Mouse (Mus musculus) midbrain, embryonic 12.5 days (tissue): ENCODE measurements around the gene Drd4. TPM values are rescaled to one million over a fixed set of nuclear protein-coding genes. Genes with fewer than 3 reads are reported as not detected.
"Not testable (repeated sequence)": the region's sequence is repeated elsewhere in the genome, so short reads cannot be mapped to it uniquely, and the experiment has no call there.

Experiments used
- ATAC-seq: fragments of 200-750 bp; cut with Nextera tagmentation; 2 replicates; pipeline ENCODE4 v1.8.0; 2017; ENCODE audit warnings: low read depth, moderate TSS enrichment, moderate library complexity; ENCODE audit not compliant: low FRiP score
- H3K27ac ChIP-seq: fragments of 300-500 bp; sonication (generic); replicated peaks from 2 replicates; pipeline ENCODE4 v1.5.1; 2016; ENCODE audit warnings: mild to moderate bottlenecking
- H3K27me3 ChIP-seq: fragments of 300-500 bp; sonication (generic); 2 replicates; pipeline ENCODE4 v1.6.1; 2016; ENCODE audit warnings: mild to moderate bottlenecking
- H3K36me3 ChIP-seq: fragments of 300-500 bp; sonication (generic); 2 replicates; pipeline ENCODE4 v1.6.1; 2016
- H3K4me1 ChIP-seq: fragments of 300-500 bp; sonication (generic); 2 replicates; pipeline ENCODE4 v1.6.1; 2016
- H3K4me2 ChIP-seq: fragments of 300-500 bp; sonication (generic); replicated peaks from 2 replicates; pipeline ENCODE4 v1.6.1; 2016; ENCODE audit warnings: mild to moderate bottlenecking, moderate library complexity
- H3K4me3 ChIP-seq: fragments of 300-500 bp; sonication (generic); 2 replicates; pipeline ENCODE4 v1.5.1; 2016; ENCODE audit warnings: mild to moderate bottlenecking
- H3K9ac ChIP-seq: fragments of 300-500 bp; sonication (generic); replicated peaks from 2 replicates; pipeline ENCODE4 v1.6.1; 2016; ENCODE audit warnings: mild to moderate bottlenecking, moderate library complexity
- H3K9me3 ChIP-seq: fragments of 300-500 bp; sonication (generic); 2 replicates; pipeline ENCODE4 v1.6.1; 2016; ENCODE audit warnings: mild to moderate bottlenecking
- WGBS: fragments of 180-500 bp; shearing (Covaris S2); methylation state at CpG from one replicate; pipeline ENCODE4 v1.1.7; 2016; 5-methylcytosine and 5-hydroxymethylcytosine counted together
- polyA plus RNA-seq: library from polyadenylated mRNA; unstranded; fragments of >200 nt; fragmentation: Nextera tagmentation; extraction: Ambion mirVana; gene quantifications from 2 replicates; pipeline ENCODE4 v1.2.1, GENCODE M21; 2016

Gene Drd4
- polyA plus RNA-seq: 0.39 and 0.68 TPM in 2 replicates

- Histone ChIP-seq H3K36me3 (peaks cover 3% of the 10 kb centered on the region; the same call in 1 of the 2 replicates), H3K4me1 (peaks cover 30% of the 10 kb centered on the region), H3K4me2 (peak within 1 kb of the TSS; percentile 91), H3K9ac (peak within 1 kb of the TSS; percentile 59), H3K4me3 (peak within 1 kb of the TSS; percentile 49), H3K27me3 (peaks cover 68% of the 10 kb centered on the region), H3K27ac (no peak within 1 kb of the TSS), H3K9me3 (no peaks in the 10 kb centered on the region)
- peak; percentile 80; the same call in 1 of the 2 replicates for ATAC-seq
- 1% methylated on average over 46 of the region's 46 CpGs for WGBS
Measured at GRCm38 (mm10) chr7:141291921-141292582, at the start of gene Drd4. Drd4 (plus strand) TSS chr7:141292006.

DNA sequence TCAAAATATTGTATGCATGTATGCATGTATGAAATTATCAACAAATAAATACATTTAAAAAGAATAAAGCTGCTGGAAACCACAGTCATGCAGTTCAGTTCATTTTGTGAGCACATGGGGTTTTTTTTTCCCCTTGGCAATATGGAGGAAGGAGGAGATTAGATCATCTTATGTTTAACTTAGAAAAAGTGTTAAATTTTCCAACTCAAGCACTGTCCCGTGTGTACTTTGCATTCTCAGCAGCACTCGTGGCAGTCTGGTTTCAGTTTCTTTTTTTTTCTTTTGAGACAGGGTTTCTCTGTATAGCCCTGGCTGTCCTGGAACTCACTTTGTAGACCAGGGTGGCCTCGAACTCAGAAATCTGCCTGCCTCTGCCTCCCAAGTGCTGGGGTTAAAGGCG is 41.3 kb upstream of the Drd4 start:
- over 99% methylated on average over 4 of the region's 4 CpGs for WGBS
- H3K27me3 ChIP-seq, ATAC-seq, H3K9ac ChIP-seq, H3K9me3 ChIP-seq, H3K4me3 ChIP-seq, H3K27ac ChIP-seq, H3K4me1 ChIP-seq, H3K4me2 ChIP-seq: not testable (repeated sequence)
- peaks cover 88% of the 10 kb centered on the region for H3K36me3 ChIP-seq

DNA sequence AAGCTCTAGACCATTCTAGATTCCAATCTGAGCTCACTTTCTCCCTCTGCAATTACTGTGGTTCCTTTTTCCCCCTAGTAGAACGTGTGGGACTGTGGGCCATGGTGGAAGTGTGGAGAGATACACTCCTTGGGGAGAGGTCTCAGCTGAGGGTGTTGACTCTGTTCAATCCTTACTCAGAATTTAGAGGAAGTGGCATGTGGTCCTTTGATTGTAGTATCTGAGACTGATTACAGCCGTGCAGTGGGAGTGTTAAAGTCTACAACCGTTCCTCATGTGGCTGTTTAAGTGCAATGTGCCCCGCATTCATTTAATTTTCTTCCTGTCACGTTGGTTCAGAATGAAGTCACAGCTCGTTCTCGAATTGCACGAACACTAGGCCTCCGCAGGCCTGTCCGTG is 35.6 kb upstream of the Drd4 start:
- WGBS: 91% methylated on average over 10 of the region's 10 CpGs
- Histone ChIP-seq H3K27me3 (no peaks in the 10 kb centered on the region), H3K4me2 (no peak overlapping the region), H3K4me1 (no peaks in the 10 kb centered on the region), H3K9me3 (no peaks in the 10 kb centered on the region), H3K4me3 (no peak overlapping the region), H3K9ac (no peak overlapping the region), H3K27ac (no peak overlapping the region), H3K36me3 (peaks cover 88% of the 10 kb centered on the region)
- no peak for ATAC-seq

DNA sequence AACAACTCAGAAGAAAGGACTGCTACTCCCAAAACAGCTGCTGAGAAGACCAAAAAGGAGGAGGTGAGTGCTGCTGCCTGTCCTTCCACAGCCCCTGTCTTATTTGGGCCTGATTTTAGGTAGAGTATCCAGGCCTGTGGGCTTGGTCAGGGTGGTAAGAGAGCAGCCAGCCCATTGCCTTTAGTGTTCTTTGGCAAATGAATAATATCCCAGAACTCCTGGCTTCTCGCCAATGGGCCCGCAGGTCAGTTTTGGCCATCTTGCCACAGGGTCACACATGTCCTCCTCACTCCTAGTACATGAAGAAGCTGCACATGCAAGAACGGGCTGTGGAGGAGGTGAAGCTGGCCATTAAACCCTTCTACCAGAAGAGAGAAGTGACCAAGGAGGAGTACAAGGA is 30.3 kb upstream of the Drd4 start:
- Histone ChIP-seq H3K9ac (no peak overlapping the region), H3K27ac (no peak overlapping the region), H3K9me3 (no peaks in the 10 kb centered on the region), H3K4me2 (no peak overlapping the region), H3K36me3 (peaks cover 82% of the 10 kb centered on the region), H3K4me1 (peaks cover 9% of the 10 kb centered on the region; the same call in 1 of the 2 replicates), H3K4me3 (no peak overlapping the region), H3K27me3 (0 out of 2 replicates have a peak, but pooled peaks cover 3% of the 10 kb centered on the region)
- 89% methylated on average over 3 of the region's 3 CpGs for WGBS
- ATAC-seq: no peak

- no peak overlapping the region for H3K4me3 ChIP-seq
- peaks cover 9% of the 10 kb centered on the region; the same call in 1 of the 2 replicates for H3K4me1 ChIP-seq
- 0 out of 2 replicates have a peak, but pooled peaks cover 3% of the 10 kb centered on the region for H3K27me3 ChIP-seq
- no peak overlapping the region for H3K9ac ChIP-seq
- H3K36me3 ChIP-seq: peaks cover 60% of the 10 kb centered on the region
- no peak for ATAC-seq
- WGBS: 86% methylated on average over 13 of the region's 13 CpGs
- H3K4me2 ChIP-seq: no peak overlapping the region
- H3K9me3 ChIP-seq: no peaks in the 10 kb centered on the region
- H3K27ac ChIP-seq: no peak overlapping the region
Measured at GRCm38 (mm10) chr7:141263640-141264039, 28.2 kb upstream of the Drd4 start.

- H3K4me3 ChIP-seq: no peak overlapping the region
- no peak for ATAC-seq
- peaks cover 55% of the 10 kb centered on the region for H3K36me3 ChIP-seq
- no peak overlapping the region for H3K27ac ChIP-seq
- H3K4me2 ChIP-seq: no peak overlapping the region
- no peak overlapping the region for H3K9ac ChIP-seq
- H3K9me3 ChIP-seq: no peaks in the 10 kb centered on the region
- 0 out of 2 replicates have a peak, but pooled peaks cover 3% of the 10 kb centered on the region for H3K27me3 ChIP-seq
- peaks cover 9% of the 10 kb centered on the region; the same call in 1 of the 2 replicates for H3K4me1 ChIP-seq
- 76% methylated on average over 11 of the region's 11 CpGs for WGBS
Measured at GRCm38 (mm10) chr7:141264041-141264700, 27.6 kb upstream of the Drd4 start.

GRCm38 (mm10) chr7:141264761-141265410 is 26.9 kb upstream of the Drd4 start:
- H3K36me3 ChIP-seq: peaks cover 48% of the 10 kb centered on the region
- no peak overlapping the region for H3K9ac ChIP-seq
- H3K9me3 ChIP-seq: no peaks in the 10 kb centered on the region
- H3K27me3 ChIP-seq: 0 out of 2 replicates have a peak, but pooled peaks cover 3% of the 10 kb centered on the region
- 37% methylated on average over 12 of the region's 12 CpGs for WGBS
- H3K27ac ChIP-seq: no peak overlapping the region
- no peak overlapping the region for H3K4me2 ChIP-seq
- H3K4me3 ChIP-seq: no peak overlapping the region
- ATAC-seq: peak; percentile 29; the same call in 1 of the 2 replicates
- H3K4me1 ChIP-seq: peaks cover 9% of the 10 kb centered on the region; the same call in 1 of the 2 replicates

- Histone ChIP-seq H3K36me3 (peaks cover 43% of the 10 kb centered on the region), H3K9me3 (no peaks in the 10 kb centered on the region), H3K27me3 (0 out of 2 replicates have a peak, but pooled peaks cover 3% of the 10 kb centered on the region), H3K4me2 (no peak overlapping the region; the same call in 1 of the 2 replicates), H3K4me1 (peaks cover 9% of the 10 kb centered on the region; the same call in 1 of the 2 replicates), H3K9ac (no peak overlapping the region), H3K27ac (no peak overlapping the region), H3K4me3 (no peak overlapping the region)
- ATAC-seq: no peak
- 40% methylated on average over 11 of the region's 11 CpGs for WGBS
Measured at GRCm38 (mm10) chr7:141265411-141265738, 26.4 kb upstream of the Drd4 start.

DNA sequence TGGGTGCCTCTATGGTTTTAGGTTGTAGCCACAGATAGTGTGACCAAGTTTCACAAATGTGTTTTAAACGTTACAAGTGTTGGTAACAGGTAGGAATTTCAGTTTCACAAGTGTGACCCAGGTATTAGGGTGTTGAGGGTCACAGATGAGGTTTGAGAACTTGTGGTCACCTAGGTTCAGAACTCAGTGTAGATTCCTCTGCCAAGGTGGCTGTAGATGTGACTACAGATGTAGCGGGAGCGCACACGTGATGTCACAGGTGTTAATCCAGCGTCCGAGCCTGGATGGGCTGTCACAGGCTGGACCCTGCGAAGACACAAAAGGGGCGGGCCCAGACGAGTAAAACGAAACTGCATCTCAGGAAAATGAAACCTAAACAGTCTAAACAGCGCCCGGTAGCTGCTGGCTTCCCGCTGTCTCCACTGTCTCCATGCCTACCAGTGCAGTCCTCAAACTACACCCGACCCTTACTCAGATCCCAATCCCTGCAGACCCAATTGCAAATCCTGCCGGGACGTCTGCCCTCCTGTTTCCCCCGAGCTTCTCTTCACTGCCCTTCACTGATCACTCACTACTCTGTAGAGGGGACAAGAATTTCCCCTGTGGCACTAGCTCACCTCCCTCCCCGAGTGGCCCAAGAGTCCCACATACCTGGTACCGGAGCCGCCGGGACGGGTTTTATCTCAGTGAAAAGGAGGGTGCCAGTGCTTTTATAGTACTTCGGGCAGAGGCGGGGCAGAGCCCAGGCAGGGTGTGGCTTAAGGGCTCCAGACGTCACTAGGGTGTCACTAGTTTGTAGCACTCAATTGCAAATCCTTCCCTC is 25.9 kb upstream of the Drd4 start, which contains the start of gene Irf7:
Gene Irf7 (minus strand): TSS at position 743 of the 823 bp plus-strand sequence.
- Histone ChIP-seq H3K27me3 (0 out of 2 replicates have a peak, but pooled peaks cover 3% of the 10 kb centered on the region), H3K4me1 (peaks cover 9% of the 10 kb centered on the region; the same call in 1 of the 2 replicates), H3K27ac (no peak within 1 kb of the TSS), H3K4me2 (peak within 1 kb of the TSS; percentile 51), H3K36me3 (peaks cover 37% of the 10 kb centered on the region), H3K4me3 (peak within 1 kb of the TSS; percentile 27), H3K9ac (peak within 1 kb of the TSS; percentile 43; the same call in 1 of the 2 replicates), H3K9me3 (no peaks in the 10 kb centered on the region)
- ATAC-seq: 0 out of 2 replicates have a peak, but pooled peaks have one; percentile 38
- 13% methylated on average over 25 of the region's 25 CpGs for WGBS

DNA sequence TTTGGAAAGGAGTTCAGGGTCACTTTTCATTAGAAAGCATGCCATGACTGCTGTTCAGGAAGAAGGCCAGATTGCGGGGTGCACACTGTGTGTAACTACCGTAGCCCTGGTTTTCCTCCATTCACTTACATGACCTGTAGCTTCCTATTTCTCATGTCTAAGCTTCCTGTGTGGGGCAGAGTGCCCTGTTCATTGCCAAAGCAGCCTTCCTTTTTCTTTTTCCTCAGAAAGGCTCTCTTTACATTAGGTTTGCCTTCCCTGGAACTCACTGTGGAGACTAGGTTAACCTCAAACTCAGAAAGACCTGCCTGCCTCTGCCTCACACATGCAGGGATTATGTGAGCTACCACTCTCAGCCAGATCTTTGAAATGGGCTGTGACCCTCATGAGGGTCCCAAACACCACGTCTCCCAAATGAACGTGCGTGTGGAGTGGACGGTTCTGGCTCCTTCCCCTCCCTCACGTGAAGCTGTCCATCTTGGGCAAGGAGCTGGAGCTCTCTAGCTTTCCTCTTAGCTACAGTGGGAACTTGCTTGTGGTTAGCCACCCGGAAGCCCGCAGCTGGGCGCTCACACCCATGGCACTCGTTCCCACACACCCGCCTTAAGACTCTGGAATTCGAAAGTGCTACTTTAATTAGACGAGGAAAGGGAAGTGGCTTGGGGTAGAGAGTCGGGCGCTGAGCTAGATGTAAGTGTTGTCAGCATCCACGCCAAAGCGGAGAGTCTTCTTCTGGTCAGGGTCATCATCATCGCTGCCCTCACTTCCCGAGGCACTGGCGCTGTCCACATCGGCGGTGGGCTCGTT is 23.1 kb upstream of the Drd4 start:
- Histone ChIP-seq H3K9me3 (no peaks in the 10 kb centered on the region), H3K27me3 (0 out of 2 replicates have a peak, but pooled peaks cover 3% of the 10 kb centered on the region), H3K4me3 (no peak overlapping the region), H3K9ac (no peak overlapping the region), H3K4me2 (no peak overlapping the region), H3K4me1 (peaks cover 9% of the 10 kb centered on the region; the same call in 1 of the 2 replicates), H3K36me3 (peaks cover 10% of the 10 kb centered on the region), H3K27ac (no peak overlapping the region)
- ATAC-seq: no peak
- 84% methylated on average over 24 of the region's 24 CpGs for WGBS

GRCm38 (mm10) chr7:141269273-141269545 is 22.6 kb upstream of the Drd4 start:
- Histone ChIP-seq H3K4me1 (peaks cover 9% of the 10 kb centered on the region; the same call in 1 of the 2 replicates), H3K9me3 (no peaks in the 10 kb centered on the region), H3K4me3 (no peak overlapping the region), H3K27ac (no peak overlapping the region), H3K4me2 (no peak overlapping the region), H3K36me3 (peaks cover 5% of the 10 kb centered on the region), H3K27me3 (0 out of 2 replicates have a peak, but pooled peaks cover 3% of the 10 kb centered on the region), H3K9ac (no peak overlapping the region)
- 86% methylated on average over 14 of the region's 14 CpGs for WGBS
- ATAC-seq: no peak
